Mouse (Mus musculus) limb, embryonic 11.5 days (tissue): ENCODE data around the gene Dclk1. TPM values are rescaled to one million over a fixed set of nuclear protein-coding genes. Genes with fewer than 3 reads are reported as not detected.

Experiments
- ATAC-seq: fragments of 200-750 bp; cut with Nextera tagmentation; 2 replicates; pipeline ENCODE4 v1.8.0; 2017; ENCODE audit warnings: low read depth; ENCODE audit not compliant: insufficient number of reproducible peaks, low FRiP score, low TSS enrichment
- DNase-seq: peaks from one replicate; pipeline ENCODE4 v3.0.0-alpha.2; 2015; ENCODE audit warnings: low spot score
- H3K27ac ChIP-seq: fragments of 300-500 bp; sonication (generic); replicated peaks from 2 replicates; pipeline ENCODE4 v1.5.1; 2014; ENCODE audit warnings: low read depth, mild to moderate bottlenecking, low read length
- H3K27me3 ChIP-seq: fragments of 300-500 bp; sonication (generic); 2 replicates; pipeline ENCODE4 v1.6.1; 2014; ENCODE audit warnings: mild to moderate bottlenecking, low read length, mixed read lengths; ENCODE audit not compliant: control insufficient read depth, insufficient read depth
- H3K36me3 ChIP-seq: fragments of 300-500 bp; sonication (generic); 2 replicates; pipeline ENCODE4 v1.6.1; 2014; ENCODE audit warnings: mild to moderate bottlenecking, low read length, moderate library complexity, mixed read lengths; ENCODE audit not compliant: control insufficient read depth, insufficient read depth
- H3K4me1 ChIP-seq: fragments of 300-500 bp; sonication (generic); 2 replicates; pipeline ENCODE4 v1.6.1; 2014; ENCODE audit warnings: low read length, mixed read lengths; ENCODE audit not compliant: control insufficient read depth, insufficient read depth
- H3K4me2 ChIP-seq: fragments of 300-500 bp; sonication (generic); 2 replicates; pipeline ENCODE4 v1.6.1; 2014; ENCODE audit warnings: low read depth, mild to moderate bottlenecking, moderate library complexity; ENCODE audit not compliant: severe bottlenecking
- H3K4me3 ChIP-seq: fragments of 300-500 bp; sonication (generic); 2 replicates; pipeline ENCODE4 v1.5.1; 2014; ENCODE audit warnings: low read depth, low read length
- H3K9ac ChIP-seq: fragments of 300-500 bp; sonication (generic); 2 replicates; pipeline ENCODE4 v1.6.1; 2014; ENCODE audit warnings: mild to moderate bottlenecking, low read length
- H3K9me3 ChIP-seq: fragments of 300-500 bp; sonication (generic); 2 replicates; pipeline ENCODE4 v1.6.1; 2016; ENCODE audit warnings: low read length; ENCODE audit not compliant: control insufficient read depth
- WGBS: fragments of 180-500 bp; shearing (Covaris S2); extraction: QIAGEN DNeasy Blood & Tissue Kit; methylation state at CpG from one replicate; pipeline ENCODE4 v1.1.7; 2014; 5-methylcytosine and 5-hydroxymethylcytosine counted together
- polyA plus RNA-seq: library from polyadenylated mRNA; unstranded; fragments of >200 nt; fragmentation: Nextera tagmentation; extraction: Ambion mirVana; gene quantifications from 2 replicates; pipeline ENCODE4 v1.2.1, GENCODE M21; 2014

The Dclk1 gene
- polyA plus RNA-seq, 1 experiment from 2014 or later: 34.1 TPM

GRCm38 (mm10) chr3:55397752-55398693 lies 155.9 kb downstream of the Dclk1 start:
- Histone ChIP-seq H3K9me3 (no peaks in the 10 kb centered on the region), H3K27me3 (no peaks in the 10 kb centered on the region), H3K4me2 (no peak overlapping the region), H3K4me3 (no peak overlapping the region), H3K4me1 (no peaks in the 10 kb centered on the region), H3K27ac (no peak overlapping the region), H3K36me3 (no peaks in the 10 kb centered on the region), H3K9ac (no peak overlapping the region)
- DNase-seq (no peak), ATAC-seq (no peak)
- WGBS: 88% methylated on average over 6 of the region's 6 CpGs

- H3K4me2 ChIP-seq: no peak overlapping the region
- H3K27me3 ChIP-seq: no peaks in the 10 kb centered on the region
- ATAC-seq: no peak
- H3K27ac ChIP-seq: no peak overlapping the region
- WGBS: 80% methylated on average over 1 of the region's 1 CpGs
- H3K4me1 ChIP-seq: no peaks in the 10 kb centered on the region
- no peak overlapping the region for H3K9ac ChIP-seq
- no peak for DNase-seq
- H3K4me3 ChIP-seq: no peak overlapping the region
- H3K9me3 ChIP-seq: no peaks in the 10 kb centered on the region
- no peaks in the 10 kb centered on the region for H3K36me3 ChIP-seq
Observed at GRCm38 (mm10) chr3:55401236-55401635, 159.1 kb downstream of the Dclk1 start.

GRCm38 (mm10) chr3:55404751-55405150 lies 162.6 kb downstream of the Dclk1 start:
- DNase-seq: no peak
- Histone ChIP-seq H3K4me2 (no peak overlapping the region), H3K27ac (no peak overlapping the region), H3K4me1 (no peaks in the 10 kb centered on the region), H3K9me3 (no peaks in the 10 kb centered on the region), H3K36me3 (no peaks in the 10 kb centered on the region), H3K9ac (no peak overlapping the region), H3K27me3 (no peaks in the 10 kb centered on the region), H3K4me3 (no peak overlapping the region)
- ATAC-seq: no peak
- WGBS: 96% methylated on average over 7 of the region's 7 CpGs

GRCm38 (mm10) chr3:55406616-55407015 lies 164.5 kb downstream of the Dclk1 start:
- Histone ChIP-seq H3K9ac (no peak overlapping the region), H3K4me2 (no peak overlapping the region), H3K9me3 (no peaks in the 10 kb centered on the region), H3K27ac (no peak overlapping the region), H3K4me3 (no peak overlapping the region), H3K36me3 (no peaks in the 10 kb centered on the region), H3K27me3 (no peaks in the 10 kb centered on the region), H3K4me1 (no peaks in the 10 kb centered on the region)
- DNase-seq: no peak
- WGBS: 78% methylated on average over 7 of the region's 7 CpGs
- ATAC-seq: no peak

GRCm38 (mm10) chr3:55411547-55411946 lies 169.4 kb downstream of the Dclk1 start:
- no peak overlapping the region for H3K9ac ChIP-seq
- no peaks in the 10 kb centered on the region for H3K27me3 ChIP-seq
- no peak for ATAC-seq
- H3K9me3 ChIP-seq: no peaks in the 10 kb centered on the region
- no peak overlapping the region for H3K4me2 ChIP-seq
- H3K36me3 ChIP-seq: no peaks in the 10 kb centered on the region
- 0 out of 2 replicates have a peak, but pooled peaks cover 3% of the 10 kb centered on the region for H3K4me1 ChIP-seq
- H3K27ac ChIP-seq: no peak overlapping the region
- no peak overlapping the region for H3K4me3 ChIP-seq
- DNase-seq: peak; percentile 38

GRCm38 (mm10) chr3:55415527-55415950 lies 173.4 kb downstream of the Dclk1 start:
- ATAC-seq: no peak
- 25% methylated on average over 14 of the region's 14 CpGs for WGBS
- no peak overlapping the region for H3K4me3 ChIP-seq

GRCm38 (mm10) chr3:55418845-55419244 lies 176.7 kb downstream of the Dclk1 start:
- no peaks in the 10 kb centered on the region for H3K36me3 ChIP-seq
- H3K4me2 ChIP-seq: no peak overlapping the region
- 78% methylated on average over 6 of the region's 6 CpGs for WGBS
- H3K4me3 ChIP-seq: no peak overlapping the region
- no peaks in the 10 kb centered on the region for H3K9me3 ChIP-seq
- H3K27me3 ChIP-seq: no peaks in the 10 kb centered on the region
- H3K4me1 ChIP-seq: peaks cover 14% of the 10 kb centered on the region
- no peak overlapping the region for H3K9ac ChIP-seq
- no peak for DNase-seq
- no peak for ATAC-seq
- 0 out of 2 replicates have a peak overlapping the region, but pooled peaks have one; percentile 63 for H3K27ac ChIP-seq

More at GRCm38 (mm10) chr3:55415527-55415950, 173.4 kb downstream of the Dclk1 start:
- Histone ChIP-seq H3K4me1 (peaks cover 5% of the 10 kb centered on the region; the same call in 1 of the 2 replicates), H3K27me3 (no peaks in the 10 kb centered on the region), H3K9me3 (no peaks in the 10 kb centered on the region), H3K4me2 (no peak overlapping the region), H3K27ac (peak overlapping the region; percentile 48), H3K36me3 (no peaks in the 10 kb centered on the region), H3K9ac (peak overlapping the region; percentile 32)
- DNase-seq: peak; percentile 53

- ATAC-seq (no peak), DNase-seq (no peak)
- no peaks in the 10 kb centered on the region for H3K36me3 ChIP-seq
- H3K4me3 ChIP-seq: no peak overlapping the region
- no peak overlapping the region for H3K4me2 ChIP-seq
- 28% methylated on average over 3 of the region's 3 CpGs for WGBS
- H3K9me3 ChIP-seq: no peaks in the 10 kb centered on the region
- peak overlapping the region; percentile 9; the same call in 1 of the 2 replicates for H3K27ac ChIP-seq
- no peak overlapping the region for H3K9ac ChIP-seq
- H3K27me3 ChIP-seq: no peaks in the 10 kb centered on the region
- H3K4me1 ChIP-seq: peaks cover 18% of the 10 kb centered on the region
Observed at GRCm38 (mm10) chr3:55419334-55419733, 177.2 kb downstream of the Dclk1 start.
